In genomic region chr5:64661959-64662358, GRCm38 (mm10) we compare ENCODE assay signal across 22 mouse cellular contexts.
DNase-seq lines count a peak whose midpoint lies in the region; ATAC-seq and TF ChIP-seq lines count a peak whose summit lies in the region.
"Had no signal": no experiment of that assay in that cellular context is flagged by ENCODE, and none has a peak within 500 bp of the region (broad histone marks: within the 10 kb centered on the region; RNA-seq: fewer than 3 reads in every experiment).

No protein-coding gene starts in this region.

- ATAC-seq in liver, postnatal 0 days, result no peak
- no peak for ATAC-seq in liver, embryonic 11.5 days (replicated peaks; ENCODE audit: low FRiP score)
- peak; percentile 37 for ATAC-seq in inflammation-experienced regulatory T-cells, adult 6 months
- ATAC-seq: forebrain, embryonic 14.5 days; intestine, postnatal 0 days; midbrain, embryonic 13.5 days had no signal

- dilution Hi-C loops in CH12.LX (cut with MboI; ENCODE audit: extremely low pct_ligation_motif_present, extremely low pct_unique_long_range_greater_than_20kb, low sequenced_read_pairs), result no loop called here

- H3K4me1 ChIP-seq in liver, postnatal 0 days (ENCODE audit: insufficient read depth), result peaks cover 4% of the 10 kb centered on the region
- H3K4me1 ChIP-seq in liver, embryonic 11.5 days (replicated peaks; ENCODE audit: control insufficient read depth, insufficient read depth, low read length), result peaks cover 2% of the 10 kb centered on the region; the same call in 1 of the 2 replicates
- H3K4me1 ChIP-seq in CH12.LX (ENCODE audit: control insufficient read depth in 1 of 2, insufficient read depth in 2 of 2), result peaks cover 7 to 40% of the 10 kb centered on the region in 2 experiments; a peak in 3 of 4 replicates
- H3K4me1 ChIP-seq: heart, embryonic 10.5 days; hindbrain, embryonic 15.5 days; neural tube, embryonic 13.5 days had no signal

- 42% methylated on average over 6 of the region's 6 CpGs for WGBS in liver, postnatal 0 days (ENCODE audit: insufficient replicate concordance)
- WGBS in liver, embryonic 11.5 days, result 45% methylated on average over 6 of the region's 6 CpGs

- no peaks in the 10 kb centered on the region for H3K79me2 ChIP-seq in CH12.LX (replicated peaks; ENCODE audit: control insufficient read depth, extremely low read depth, insufficient read depth, poor library complexity, severe bottlenecking)

- H3K9me3 ChIP-seq in liver, postnatal 0 days (ENCODE audit: low read length), result no peaks in the 10 kb centered on the region
- H3K9me3 ChIP-seq in liver, embryonic 11.5 days (ENCODE audit: control insufficient read depth, low read length), result no peaks in the 10 kb centered on the region
- no peaks in the 10 kb centered on the region for H3K9me3 ChIP-seq in CH12.LX (replicated peaks; ENCODE audit: low read length)
- H3K9me3 ChIP-seq: G1E; heart, embryonic 10.5 days; hindbrain, embryonic 15.5 days; megakaryocyte, embryonic 14.5 days; midbrain, embryonic 13.5 days; neural tube, embryonic 13.5 days had no signal

- no peak overlapping the region for H3K4me3 ChIP-seq in liver, postnatal 0 days (ENCODE audit: low read depth, low read length)
- H3K4me3 ChIP-seq in liver, embryonic 11.5 days (ENCODE audit: low read depth, low read length), result no peak overlapping the region
- no peak overlapping the region for H3K4me3 ChIP-seq in CH12.LX (replicated peaks in 1 of 3; ENCODE audit: low read depth in 2 of 3, low read length in 2 of 3, poor library complexity in 1 of 3)
- H3K4me3 ChIP-seq: heart, embryonic 10.5 days; hindbrain, embryonic 15.5 days; megakaryocyte, embryonic 14.5 days; midbrain, embryonic 13.5 days; neural tube, embryonic 13.5 days had no signal

- peak overlapping the region; percentile 22 for H3K4me2 ChIP-seq in liver, postnatal 0 days (ENCODE audit: low read depth, low read length)
- no peak overlapping the region for H3K4me2 ChIP-seq in liver, embryonic 11.5 days
- peak overlapping the region; percentile 79 for H3K4me2 ChIP-seq in CH12.LX (ENCODE audit: insufficient read depth, low read depth, poor library complexity, severe bottlenecking)
- H3K4me2 ChIP-seq: hindbrain, embryonic 15.5 days; lung, embryonic 14.5 days; midbrain, embryonic 13.5 days; neural tube, embryonic 13.5 days had no signal

- H3K9ac ChIP-seq in liver, postnatal 0 days (replicated peaks), result no peak overlapping the region
- no peak overlapping the region for H3K9ac ChIP-seq in liver, embryonic 11.5 days (ENCODE audit: low read depth, low read length)
- H3K9ac ChIP-seq in CH12.LX (ENCODE audit: insufficient read depth, low read depth), result no peak overlapping the region
- H3K9ac ChIP-seq: hindbrain, embryonic 15.5 days; lung, embryonic 14.5 days; midbrain, embryonic 13.5 days; neural tube, embryonic 13.5 days had no signal

- TF ChIP-seq POLR2A in CH12.LX (IDR thresholded peaks at IDR 0.05; ENCODE audit: low read depth, low read length), result no peak

- no peaks in the 10 kb centered on the region for H3K36me3 ChIP-seq in liver, postnatal 0 days (replicated peaks; ENCODE audit: insufficient read depth, low read length)
- H3K36me3 ChIP-seq in liver, embryonic 11.5 days (ENCODE audit: control insufficient read depth, insufficient read depth, low read length), result no peaks in the 10 kb centered on the region
- no peaks in the 10 kb centered on the region for H3K36me3 ChIP-seq in CH12.LX (replicated peaks in 1 of 2; ENCODE audit: control insufficient read depth in 1 of 2, insufficient read depth in 1 of 2, low read length in 1 of 2)
- H3K36me3 ChIP-seq: G1E; heart, embryonic 10.5 days; hindbrain, embryonic 15.5 days; midbrain, embryonic 13.5 days; neural tube, embryonic 13.5 days had no signal

- no peak for TF ChIP-seq EP300 in liver, postnatal 0 days (IDR thresholded peaks at IDR 0.05; ENCODE audit: low read depth)
- peak; percentile 95 for TF ChIP-seq EP300 in CH12.LX (IDR thresholded peaks at IDR 0.05; ENCODE audit: low read length)

- no peak; the same call in 1 of the 2 replicates for TF ChIP-seq RAD21 in CH12.LX (IDR thresholded peaks at IDR 0.05; ENCODE audit: low read depth, low read length)

- no peaks in the 10 kb centered on the region for H3K27me3 ChIP-seq in liver, postnatal 0 days (ENCODE audit: insufficient read depth, low read length)
- no peaks in the 10 kb centered on the region for H3K27me3 ChIP-seq in liver, embryonic 11.5 days (replicated peaks; ENCODE audit: control insufficient read depth, insufficient read depth, low read length)
- H3K27me3 ChIP-seq in CH12.LX (replicated peaks), result peaks cover 11% of the 10 kb centered on the region
- H3K27me3 ChIP-seq: hindbrain, embryonic 15.5 days; midbrain, embryonic 13.5 days; neural tube, embryonic 13.5 days had no signal

- DNase-seq in liver, postnatal 0 days, result no peak
- no peak for DNase-seq in liver, embryonic 11.5 days (ENCODE audit: low spot score)
- peak; percentile 76 for DNase-seq in CH12.LX (ENCODE audit: extremely low read depth)
- no peak for DNase-seq in thymus, postnatal 14 days
- DNase-seq in ovary, postnatal 14 days (ENCODE audit: low spot score), result no peak
- DNase-seq in lung, postnatal 25 days (ENCODE audit: low spot score), result no peak
- DNase-seq: adrenal gland, postnatal 10 days; cerebellum, adult 18-20 months; cerebellum, postnatal 25 days; kidney, postnatal 4 days; layer of hippocampus, adult 9-11 months; lung, embryonic 14.5 days; lung, postnatal 36 days had no signal

- in situ Hi-C loops in CH12.LX (cut with MboI; ENCODE audit: low pct_ligation_motif_present, low pct_unique_long_range_greater_than_20kb, low sequenced_read_pairs), result no loop called here

- TF ChIP-seq CTCF in liver, postnatal 0 days (IDR thresholded peaks at IDR 0.05; ENCODE audit: low read depth), result no peak
- no peak for TF ChIP-seq CTCF in CH12.LX (conservative IDR thresholded peaks at IDR 0.05 in 1 of 2, IDR thresholded peaks at IDR 0.05 in 1 of 2; ENCODE audit: low read depth in 2 of 2, low read length in 2 of 2)

- H3K27ac ChIP-seq in liver, postnatal 0 days (ENCODE audit: low read depth), result no peak overlapping the region
- no peak overlapping the region for H3K27ac ChIP-seq in liver, embryonic 11.5 days (ENCODE audit: low read depth, low read length)
- no peak overlapping the region for H3K27ac ChIP-seq in CH12.LX (ENCODE audit: insufficient read depth, low read depth)
- H3K27ac ChIP-seq: heart, embryonic 10.5 days; hindbrain, embryonic 15.5 days; midbrain, embryonic 13.5 days; neural tube, embryonic 13.5 days had no signal

TF ChIP-seq in CH12.LX, 34 proteins besides CTCF, POLR2A, EP300 and RAD21:
- TF ChIP-seq E2F4 (IDR thresholded peaks at IDR 0.05; ENCODE audit: insufficient replicate concordance, low read depth, low read length), result peak; percentile 58; the same call in 1 of the 2 replicates
- no peak for TF ChIP-seq TBP (conservative IDR thresholded peaks at IDR 0.05; ENCODE audit: low read depth, low read length)
- no peak for TF ChIP-seq ZC3H11A (IDR thresholded peaks at IDR 0.05; ENCODE audit: low read depth, low read length)
- TF ChIP-seq CHD1 (IDR thresholded peaks at IDR 0.05; ENCODE audit: low read depth, low read length), result no peak
- peak; percentile 22; the same call in 1 of the 2 replicates for TF ChIP-seq HCFC1 (IDR thresholded peaks at IDR 0.05; ENCODE audit: low read depth, low read length)
- TF ChIP-seq ZNF384 (IDR thresholded peaks at IDR 0.05; ENCODE audit: low read depth, low read length), result peak; percentile 96
- TF ChIP-seq MAFK (IDR thresholded peaks at IDR 0.05; ENCODE audit: insufficient replicate concordance, low read length), result peak; percentile 90
- peak; percentile 84 for TF ChIP-seq ETS1 (conservative IDR thresholded peaks at IDR 0.05; ENCODE audit: low read depth, low read length)
- peak; percentile 86 for TF ChIP-seq MEF2A (IDR thresholded peaks at IDR 0.05; ENCODE audit: borderline replicate concordance, low read depth, low read length)
- no peak for TF ChIP-seq POLR2AphosphoS2 (IDR thresholded peaks at IDR 0.05; ENCODE audit: low read depth, low read length)
- TF ChIP-seq IRF4 (IDR thresholded peaks at IDR 0.05; ENCODE audit: low read depth, low read length), result peak; percentile 97
- peak; percentile 98 for TF ChIP-seq RCOR1 (conservative IDR thresholded peaks at IDR 0.05; ENCODE audit: low read depth, low read length)
- peak; percentile 95 for TF ChIP-seq JUND (conservative IDR thresholded peaks at IDR 0.05; ENCODE audit: low read depth, low read length)
- TF ChIP-seq SMC3 (IDR thresholded peaks at IDR 0.05; ENCODE audit: low read depth, low read length), result peak; percentile 24; the same call in 1 of the 2 replicates
- 0 out of 2 replicates have a peak, but pooled peaks have one; percentile 33 for TF ChIP-seq ELF1 (IDR thresholded peaks at IDR 0.05; ENCODE audit: low read depth, low read length)
- TF ChIP-seq NRF1 (IDR thresholded peaks at IDR 0.05; ENCODE audit: low read depth, low read length), result no peak
- peak; percentile 66; the same call in 1 of the 2 replicates for TF ChIP-seq MAX (IDR thresholded peaks at IDR 0.05; ENCODE audit: low read length)
- peak; percentile 49 for TF ChIP-seq ZMIZ1 (IDR thresholded peaks at IDR 0.05; ENCODE audit: low read depth, low read length)
- peak; percentile 96 for TF ChIP-seq BHLHE40 (IDR thresholded peaks at IDR 0.05; ENCODE audit: low read depth, low read length)
- TF ChIP-seq NELFE (IDR thresholded peaks at IDR 0.05; ENCODE audit: low read depth, low read length), result no peak
- peak; percentile 65; the same call in 1 of the 2 replicates for TF ChIP-seq TCF12 (IDR thresholded peaks at IDR 0.05; ENCODE audit: low read depth, low read length)
- TF ChIP-seq MAZ (IDR thresholded peaks at IDR 0.05; ENCODE audit: low read depth, low read length), result peak; percentile 79
- TF ChIP-seq MYC (IDR thresholded peaks at IDR 0.05; ENCODE audit: low read depth, low read length), result 0 out of 2 replicates have a peak, but pooled peaks have one; percentile 20
- TF ChIP-seq SIN3A (IDR thresholded peaks at IDR 0.05; ENCODE audit: low read length), result 0 out of 2 replicates have a peak, but pooled peaks have one; percentile 54
- TF ChIP-seq MXI1 (IDR thresholded peaks at IDR 0.05; ENCODE audit: low read depth, low read length), result 0 out of 2 replicates have a peak, but pooled peaks have one; percentile 60
- TF ChIP-seq CHD2 (IDR thresholded peaks at IDR 0.05; ENCODE audit: low read length), result peak; percentile 90
- TF ChIP-seq JUN (IDR thresholded peaks at IDR 0.05; ENCODE audit: insufficient read depth, low read depth, low read length), result peak; percentile 91
TF ChIP-seq in CH12.LX: peak in this region for 21.
